Mouse (Mus musculus) kidney, postnatal 10 days (tissue): ENCODE measurements around the gene Olfr1354.
"Not testable (repeated sequence)": the region's sequence is repeated elsewhere in the genome, so short reads cannot be mapped to it uniquely, and the experiment has no call there.

Experiments
- DNase-seq: peaks from one replicate; pipeline ENCODE4 v3.0.0; 2021; ENCODE audit warnings: mixed read lengths

Gene Olfr1354

GRCm38 (mm10) chr10:78912871-78913270 is at the start of gene Olfr1354:
Gene Olfr1354 (plus strand): TSS chr10:78913171.
- DNase-seq = not testable (repeated sequence)

GRCm38 (mm10) chr10:78875240-78875639 is 37.7 kb upstream of the Olfr1354 start, which contains the start of gene Olfr1355:
Gene Olfr1355 (plus strand): TSS chr10:78875540.
- no peak for DNase-seq

DNA sequence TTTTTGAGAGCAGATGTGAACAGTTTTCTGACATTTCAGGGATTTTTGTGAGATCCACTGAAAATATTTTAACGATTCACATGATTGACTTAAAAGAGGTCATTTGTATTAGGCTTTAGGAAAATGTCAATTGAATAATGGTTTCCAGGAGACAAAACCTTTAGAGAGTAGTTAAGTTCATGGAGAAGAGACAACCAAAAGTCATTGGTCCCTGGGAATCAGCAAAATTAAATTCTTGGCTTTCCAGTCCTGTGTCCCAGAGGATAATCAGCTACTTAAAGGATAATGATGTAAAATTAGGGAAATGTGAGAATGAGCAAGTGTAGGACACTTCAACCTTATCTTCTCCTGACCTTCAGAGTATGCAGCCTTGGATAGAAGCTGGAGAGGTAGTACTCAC is 37.4 kb downstream of the Olfr1354 start, which contains the start of gene Olfr8:
Gene Olfr8, plus strand, starts transcription at position 301 of the 400 bp plus-strand sequence.
- not testable (repeated sequence) for DNase-seq

DNA sequence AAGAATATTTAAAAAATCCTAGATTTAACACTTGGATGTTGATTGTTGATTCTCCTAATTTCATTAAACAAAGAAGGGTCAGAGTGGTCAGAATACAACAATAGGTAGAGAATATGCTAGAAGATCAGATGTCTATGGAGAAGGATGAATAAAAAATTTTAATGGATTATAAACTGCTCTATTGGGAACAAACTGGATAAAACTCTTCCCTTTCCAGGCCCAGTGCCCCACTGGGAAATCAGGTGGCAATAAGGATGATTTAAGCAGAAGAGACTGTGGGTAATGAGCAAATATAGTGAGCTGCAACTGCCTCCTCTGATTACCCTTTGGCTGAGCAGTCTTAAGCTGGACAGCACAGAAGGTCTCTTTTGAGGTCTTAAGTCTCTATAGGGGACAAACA is 50.0 kb downstream of the Olfr1354 start, which contains the start of gene Olfr1353:
Gene Olfr1353, plus strand, starts transcription at position 301 of the 400 bp plus-strand sequence.
- DNase-seq = not testable (repeated sequence)
